ENCODE assay signal across 14 mouse cellular contexts in the genomic region with DNA sequence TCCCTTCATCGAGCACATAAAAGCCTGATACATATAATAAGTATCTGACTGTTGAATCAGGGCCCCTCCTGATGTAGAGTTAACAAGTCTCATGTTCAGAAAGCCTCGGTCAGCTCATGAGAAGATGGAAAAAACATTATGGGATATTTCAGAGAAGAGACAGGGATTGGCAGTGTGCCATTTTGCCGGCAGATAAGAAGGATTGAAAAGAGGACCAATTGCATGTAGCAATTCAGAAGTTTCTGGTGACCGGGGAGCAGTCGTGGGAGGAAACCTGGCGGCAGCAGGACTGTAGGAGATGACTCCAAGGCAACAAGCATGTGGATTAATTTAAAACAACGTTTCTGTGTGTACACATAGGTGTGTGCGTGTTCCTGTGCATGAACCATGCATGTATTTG.
DNase-seq lines count a peak whose midpoint lies in the region; ATAC-seq lines count a peak whose summit lies in the region.
"Had no signal": no experiment of that assay in that cellular context is flagged by ENCODE, and none has a peak within 500 bp of the region (broad histone marks: within the 10 kb centered on the region; RNA-seq: fewer than 3 reads in every experiment).

No protein-coding gene starts in this region.

- no peaks in the 10 kb centered on the region for H3K9me3 ChIP-seq in kidney, embryonic 14.5 days (ENCODE audit: control insufficient read depth, low read length)
- H3K9me3 ChIP-seq: forebrain, embryonic 15.5 days; limb, embryonic 12.5 days; stomach, embryonic 15.5 days had no signal

- DNase-seq in kidney, postnatal 10 days, result peak; percentile 62
- DNase-seq in MN1 (ENCODE audit: low spot score), result peak; percentile 39
- peak; percentile 13 for DNase-seq in adrenal gland, postnatal 25 days
- peak; percentile 57 to 64 for DNase-seq in heart, postnatal 14 days
- no peak for DNase-seq in frontal cortex, postnatal 36 days (ENCODE audit: low spot score in 2 of 2)
- DNase-seq in cerebellum, adult 8-10 months, result no peak
- no peak for DNase-seq in T-cell, adult 2 months (ENCODE audit: low spot score)
- DNase-seq: gastrocnemius, postnatal 36 days; kidney, adult 18-20 months had no signal

- intact Hi-C loops in heart, postnatal 14 days (cut with DNase I), result no loop called here

- no peak for ATAC-seq in kidney, embryonic 14.5 days (ENCODE audit: low FRiP score, low TSS enrichment)
- ATAC-seq: forebrain, embryonic 15.5 days had no signal

- no peak overlapping the region for H3K9ac ChIP-seq in kidney, embryonic 14.5 days (ENCODE audit: low read depth, low read length)
- H3K9ac ChIP-seq: forebrain, embryonic 15.5 days; hindbrain, embryonic 14.5 days; limb, embryonic 12.5 days; stomach, embryonic 15.5 days had no signal

- H3K4me3 ChIP-seq in kidney, embryonic 14.5 days (ENCODE audit: low read length), result no peak overlapping the region
- H3K4me3 ChIP-seq: forebrain, embryonic 15.5 days; limb, embryonic 12.5 days; stomach, embryonic 15.5 days had no signal

- no peaks in the 10 kb centered on the region for H3K36me3 ChIP-seq in kidney, embryonic 14.5 days (ENCODE audit: control insufficient read depth, insufficient read depth, low read length)
- H3K36me3 ChIP-seq: forebrain, embryonic 15.5 days; stomach, embryonic 15.5 days had no signal

- H3K27me3 ChIP-seq in kidney, embryonic 14.5 days (ENCODE audit: control insufficient read depth, insufficient read depth, low read length), result no peaks in the 10 kb centered on the region
- H3K27me3 ChIP-seq: forebrain, embryonic 15.5 days; limb, embryonic 12.5 days; stomach, embryonic 15.5 days had no signal

- H3K4me1 ChIP-seq in kidney, embryonic 14.5 days (ENCODE audit: control insufficient read depth, insufficient read depth, low read length), result 0 out of 2 replicates have a peak, but pooled peaks cover 11% of the 10 kb centered on the region
- H3K4me1 ChIP-seq: stomach, embryonic 15.5 days had no signal

- no peak overlapping the region for H3K4me2 ChIP-seq in kidney, embryonic 14.5 days (replicated peaks; ENCODE audit: low read depth, low read length)
- H3K4me2 ChIP-seq: forebrain, embryonic 15.5 days; hindbrain, embryonic 14.5 days; limb, embryonic 12.5 days; stomach, embryonic 15.5 days had no signal

- no peak overlapping the region for H3K27ac ChIP-seq in kidney, embryonic 14.5 days (ENCODE audit: low read depth, low read length)
- H3K27ac ChIP-seq: forebrain, embryonic 15.5 days; hindbrain, embryonic 14.5 days; limb, embryonic 12.5 days; stomach, embryonic 15.5 days had no signal

- 66% methylated on average over 8 of the region's 8 CpGs for WGBS in kidney, embryonic 14.5 days

Comparison
In these comparisons a context has a peak if more than half of its experiments do, and no peak if none do; other contexts are left out.
1. DNase-seq: peak in kidney, postnatal 10 days (single experiment), MN1 (single experiment), adrenal gland, postnatal 25 days (single experiment) and heart, postnatal 14 days (2 of 2); none in frontal cortex, postnatal 36 days (0 of 2), cerebellum, adult 8-10 months (single experiment) and T-cell, adult 2 months (single experiment).